Mouse (Mus musculus) cerebellum, postnatal 10 days (tissue): Measurements from ENCODE around the gene Syt17.
"Not testable (repeated sequence)": the region's sequence is repeated elsewhere in the genome, so short reads cannot be mapped to it uniquely, and the experiment has no call there.

ENCODE experiments used
- DNase-seq, 2 experiments: peaks; one replicate each; pipeline ENCODE4 v3.0.0; 2021; ENCODE audit warnings: mixed read lengths in 2 of 2

Gene Syt17

GRCm38 (mm10) chr7:118375341-118375740, 72.7 kb downstream of the Syt17 start:
- DNase-seq: no peak

DNA sequence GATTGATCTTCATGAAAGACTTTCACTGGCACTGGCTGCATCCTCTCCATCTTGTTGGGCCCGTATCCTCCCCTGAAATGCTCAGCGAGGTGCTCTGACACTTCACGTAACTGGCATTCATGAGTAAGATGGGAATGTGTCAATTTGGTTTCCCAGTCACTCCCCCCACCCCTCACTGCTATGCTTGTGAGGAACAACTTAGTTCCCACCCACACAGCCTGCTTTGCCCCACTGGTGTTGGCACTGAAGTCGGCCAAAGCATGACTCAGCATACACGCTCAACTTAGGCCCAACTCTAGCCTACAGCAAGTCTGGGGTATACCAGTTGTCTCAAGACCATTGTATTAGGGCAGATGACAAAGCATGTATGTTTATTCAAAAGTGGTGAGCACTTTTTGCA, 76.7 kb downstream of the Syt17 start:
- no peak for DNase-seq

DNA sequence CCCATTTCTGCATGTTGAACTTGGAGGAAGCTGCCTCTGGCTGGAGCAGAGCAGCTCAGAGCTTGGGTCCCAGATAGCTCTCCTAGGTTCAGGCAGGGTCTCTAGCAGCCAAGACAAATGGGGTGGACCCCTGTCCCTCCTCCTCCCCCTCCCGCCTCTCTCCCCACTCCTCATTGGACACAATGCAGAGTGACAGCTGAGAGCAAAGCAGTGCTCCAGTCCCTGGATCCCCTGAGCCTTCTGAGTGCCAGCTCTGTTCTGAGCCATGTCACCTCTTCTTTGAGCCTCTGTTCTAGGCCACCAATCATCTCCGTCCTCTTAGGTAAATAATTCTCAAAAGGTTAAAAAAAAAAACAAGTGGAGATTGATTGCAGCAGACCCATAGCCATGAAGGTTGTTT, 78.3 kb downstream of the Syt17 start:
- peak; percentile 32 to 53 for DNase-seq

GRCm38 (mm10) chr7:118365902-118366301, 82.1 kb downstream of the Syt17 start:
- no peak for DNase-seq

DNA sequence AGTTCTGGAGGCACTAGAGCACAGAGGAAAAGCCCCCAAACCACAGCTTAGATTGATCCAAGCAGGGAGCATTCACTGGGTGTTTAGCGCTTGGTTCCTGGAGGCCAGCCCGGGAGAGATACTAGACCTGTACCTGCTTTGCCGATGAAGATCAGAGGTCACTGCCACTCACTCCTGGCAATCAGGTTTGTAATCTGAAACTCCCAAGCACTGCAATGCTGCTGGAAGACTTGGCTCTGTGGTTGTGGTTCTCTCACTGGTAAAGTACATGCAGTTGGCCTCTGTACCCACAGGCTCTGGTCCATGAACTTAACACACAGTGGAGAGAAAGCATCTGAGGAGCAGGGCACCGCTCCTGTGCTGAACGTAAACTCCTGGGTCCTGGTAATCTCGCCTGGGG, 82.8 kb downstream of the Syt17 start:
- no peak for DNase-seq

GRCm38 (mm10) chr7:118364353-118365007, 83.5 kb downstream of the Syt17 start:
- DNase-seq: peak; percentile 48 to 55

DNA sequence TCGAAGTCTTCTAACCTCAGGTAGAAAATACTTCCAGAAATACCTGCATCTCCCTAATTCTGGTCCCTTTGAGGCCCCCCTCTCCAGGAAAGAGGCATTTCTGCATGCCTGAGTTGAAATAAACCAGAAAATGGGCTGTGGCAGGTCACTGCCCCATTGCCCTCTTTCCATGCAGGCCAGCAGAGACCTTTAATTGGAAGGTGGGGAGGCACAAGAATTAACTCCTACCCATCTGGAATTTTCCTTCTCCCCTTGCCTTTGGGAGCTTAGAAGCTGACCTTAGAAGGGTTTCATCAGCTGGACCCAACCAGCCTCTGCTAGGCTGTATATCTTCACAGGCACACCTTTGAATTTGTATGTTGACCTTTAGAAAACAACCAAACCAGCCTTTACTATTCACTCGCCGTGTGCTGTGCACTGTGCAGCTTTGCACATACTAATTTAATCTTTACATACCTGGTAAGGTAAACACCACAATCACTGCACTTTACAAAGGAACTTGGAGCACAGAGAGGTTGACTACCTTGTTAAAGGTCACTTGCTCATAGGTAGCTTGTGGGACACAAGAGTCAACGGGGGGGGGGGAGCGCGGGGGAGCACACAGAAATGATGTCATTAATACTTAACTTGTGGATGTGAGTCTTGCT, 84.3 kb downstream of the Syt17 start:
- no peak for DNase-seq

GRCm38 (mm10) chr7:118362931-118363330, 85.1 kb downstream of the Syt17 start:
- DNase-seq: no peak

DNA sequence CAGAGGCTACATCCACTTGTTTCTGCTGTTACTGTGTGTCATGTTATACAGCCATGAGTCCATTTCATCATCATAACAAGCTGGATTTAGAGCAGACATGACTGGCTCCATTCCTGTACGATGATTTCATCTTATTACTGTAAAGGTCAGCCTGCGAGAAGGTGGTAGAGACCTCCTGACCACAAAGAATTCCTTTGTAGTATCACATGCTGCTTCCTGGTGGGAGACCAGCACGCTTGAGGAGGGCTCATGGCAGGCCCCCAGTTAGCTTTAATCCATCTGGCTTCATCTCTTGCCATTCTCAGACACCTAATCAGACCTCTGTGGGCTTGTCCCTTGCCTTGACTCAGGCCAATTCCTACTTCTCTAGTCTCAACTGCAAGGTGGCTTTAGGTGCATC, 85.8 kb downstream of the Syt17 start:
- no peak for DNase-seq

DNA sequence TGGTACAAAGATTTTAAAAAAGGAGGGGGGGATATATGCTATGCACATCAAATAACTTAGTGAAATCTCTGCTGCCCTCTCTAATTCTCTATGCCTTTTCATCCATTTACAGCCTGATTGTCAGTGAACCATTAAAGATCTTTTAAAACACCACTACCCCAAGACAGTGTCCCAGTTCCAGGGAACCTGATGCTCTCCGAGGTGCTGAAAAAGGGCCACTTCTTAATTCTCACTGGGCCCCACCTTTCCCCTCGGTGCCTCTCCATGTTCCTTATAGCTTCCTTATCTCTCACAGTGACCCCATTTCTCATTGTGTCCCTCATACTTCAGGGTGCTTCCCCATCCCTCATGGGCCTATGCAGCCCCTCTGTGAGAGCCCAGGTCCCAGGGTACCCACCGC, 89.0 kb downstream of the Syt17 start:
- DNase-seq: no peak

DNA sequence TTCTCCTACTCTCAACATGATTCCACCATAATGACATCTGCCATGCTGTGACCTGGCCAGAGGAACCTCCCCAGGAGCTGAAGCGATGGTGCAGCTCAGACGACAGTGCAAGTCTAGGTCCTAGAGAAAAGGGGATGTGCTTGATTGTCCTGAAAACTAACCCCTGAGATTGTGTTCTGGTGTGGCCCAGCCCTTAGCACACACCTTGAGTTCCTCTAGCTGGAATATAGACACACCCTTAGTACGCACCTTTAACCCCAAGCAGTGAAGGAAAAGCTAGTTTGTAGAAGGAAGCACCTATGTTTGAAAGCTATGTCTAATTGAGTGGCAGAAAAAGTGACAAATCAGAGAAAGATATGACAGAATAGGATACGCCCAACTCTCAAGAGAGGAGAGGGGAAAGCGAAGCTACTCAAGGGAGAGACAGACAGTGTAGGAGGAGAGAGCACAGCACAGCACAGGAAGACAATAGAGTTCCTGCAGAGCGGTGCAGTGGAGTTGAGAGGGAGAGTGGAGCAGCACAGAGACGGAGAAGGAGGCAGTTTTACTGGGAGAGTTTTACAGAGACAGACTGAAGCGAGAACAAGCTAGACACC, 91.5 kb downstream of the Syt17 start:
- not testable (repeated sequence) for DNase-seq

- DNase-seq: no peak
Observed at GRCm38 (mm10) chr7:118350840-118351239, 97.2 kb downstream of the Syt17 start.

DNA sequence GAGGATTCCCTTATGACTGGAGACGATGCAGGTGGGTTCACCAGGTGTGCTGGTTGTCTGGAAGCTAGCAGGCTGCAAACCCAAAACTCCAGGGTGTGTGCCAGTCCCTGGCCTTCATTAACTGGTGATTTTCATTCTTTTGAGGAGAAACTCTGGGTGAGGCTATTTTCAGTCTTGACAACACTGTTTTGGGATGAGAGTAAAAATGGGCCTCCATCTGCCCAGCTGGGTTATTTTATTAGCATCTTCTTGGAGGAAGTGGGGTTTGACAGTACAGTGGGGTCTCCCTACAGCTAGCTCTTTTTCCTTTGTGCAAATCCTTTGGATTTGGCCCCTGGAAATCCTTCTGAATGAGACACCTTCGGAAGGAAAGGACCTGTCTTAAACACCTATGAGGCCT, 101.1 kb downstream of the Syt17 start:
- no peak for DNase-seq

- no peak for DNase-seq
Observed at GRCm38 (mm10) chr7:118346432-118346831, 101.6 kb downstream of the Syt17 start.

- no peak for DNase-seq
Observed at GRCm38 (mm10) chr7:118345396-118345795, 102.6 kb downstream of the Syt17 start.

DNA sequence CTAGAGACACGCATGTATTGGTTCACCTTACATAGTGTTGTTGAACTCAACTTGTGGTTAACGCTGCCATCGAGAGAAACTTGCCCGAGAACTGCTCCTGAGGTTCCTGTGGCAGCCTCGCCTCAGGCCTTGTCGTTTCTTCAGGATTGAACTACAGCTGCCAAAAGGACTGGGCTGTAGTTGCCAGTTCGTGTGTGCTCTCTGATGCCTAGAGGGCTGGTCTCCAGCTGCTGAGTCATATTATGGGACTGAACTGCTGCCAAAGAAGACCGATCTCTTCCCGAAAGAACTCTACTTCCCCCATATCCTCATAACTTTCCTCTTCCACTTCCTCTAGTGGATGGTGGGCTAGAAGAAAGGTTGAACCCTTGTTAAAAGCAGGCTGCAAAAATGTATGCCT, 103.3 kb downstream of the Syt17 start:
- no peak for DNase-seq
